Mouse (Mus musculus): ENCODE data around the gene Slc39a7.
A peak's percentile ranks its signal among the peaks of the same experiment; 100 is the strongest.

Slc39a7 gene

GRCm38 (mm10) chr17:34031465-34032173 lies at the start of gene Slc39a7, which contains the start of gene Rxrb:
TSS of gene Slc39a7 (minus strand) at chr17:34031682.
TSS of gene Rxrb (plus strand) at chr17:34031812.
- DNase-seq (ENCODE audit: low spot score), result peak; percentile 98

GRCm38 (mm10) chr17:34079621-34080020 lies 48.1 kb upstream of the Slc39a7 start:
- DNase-seq (ENCODE audit: low spot score), result peak; percentile 19

GRCm38 (mm10) chr17:34079002-34079401 lies 47.5 kb upstream of the Slc39a7 start:
- DNase-seq (ENCODE audit: low spot score), result no peak

- DNase-seq (ENCODE audit: low spot score), result no peak
Observed at GRCm38 (mm10) chr17:34078148-34078547, 46.7 kb upstream of the Slc39a7 start.

- peak; percentile 72 for DNase-seq (ENCODE audit: low spot score)
Observed at GRCm38 (mm10) chr17:34077549-34077948, 46.1 kb upstream of the Slc39a7 start.

GRCm38 (mm10) chr17:34075271-34075670 lies 43.8 kb upstream of the Slc39a7 start:
- DNase-seq (ENCODE audit: low spot score), result peak; percentile 78

GRCm38 (mm10) chr17:34072091-34072490 lies 40.6 kb upstream of the Slc39a7 start:
- no peak for DNase-seq (ENCODE audit: low spot score)

GRCm38 (mm10) chr17:34068864-34069263 lies 37.4 kb upstream of the Slc39a7 start:
- DNase-seq (ENCODE audit: low spot score), result no peak

GRCm38 (mm10) chr17:34057224-34057623 lies 25.7 kb upstream of the Slc39a7 start:
- no peak for DNase-seq (ENCODE audit: low spot score)

GRCm38 (mm10) chr17:34047404-34048050 lies 16.0 kb upstream of the Slc39a7 start:
- DNase-seq (ENCODE audit: low spot score), result no peak

GRCm38 (mm10) chr17:34045941-34046340 lies 14.5 kb upstream of the Slc39a7 start:
- no peak for DNase-seq (ENCODE audit: low spot score)

- no peak for DNase-seq (ENCODE audit: low spot score)
Observed at GRCm38 (mm10) chr17:34039562-34040450, 8.3 kb upstream of the Slc39a7 start.

- no peak for DNase-seq (ENCODE audit: low spot score)
Observed at GRCm38 (mm10) chr17:34038878-34039561, 7.5 kb upstream of the Slc39a7 start, which contains the start of gene Col11a2. TSS of gene Col11a2 (plus strand) at chr17:34039437.

- no peak for DNase-seq (ENCODE audit: low spot score)
Observed at GRCm38 (mm10) chr17:34038440-34038839, 7.0 kb upstream of the Slc39a7 start.

- no peak for DNase-seq (ENCODE audit: low spot score)
Observed at GRCm38 (mm10) chr17:34037241-34037640, 5.8 kb upstream of the Slc39a7 start.

- DNase-seq (ENCODE audit: low spot score), result no peak
Observed at GRCm38 (mm10) chr17:34036647-34037046, 5.2 kb upstream of the Slc39a7 start.

GRCm38 (mm10) chr17:34035517-34035916 lies 4.0 kb upstream of the Slc39a7 start:
- no peak for DNase-seq (ENCODE audit: low spot score)

GRCm38 (mm10) chr17:34034064-34034463 lies 2.6 kb upstream of the Slc39a7 start:
- peak; percentile 65 for DNase-seq (ENCODE audit: low spot score)

- DNase-seq (ENCODE audit: low spot score), result no peak
Observed at GRCm38 (mm10) chr17:34033441-34033840, 2.0 kb upstream of the Slc39a7 start.

GRCm38 (mm10) chr17:34032806-34033205 lies 1.3 kb upstream of the Slc39a7 start:
- DNase-seq (ENCODE audit: low spot score), result no peak

- peak; percentile 73 for DNase-seq (ENCODE audit: low spot score)
Observed at GRCm38 (mm10) chr17:34032174-34032632, 721 bp upstream of the Slc39a7 start.

- DNase-seq (ENCODE audit: low spot score), result no peak
Observed at GRCm38 (mm10) chr17:34030861-34031326, 588 bp downstream of the Slc39a7 start.

Data from urinary bladder, postnatal 14 days (tissue).